Mouse (Mus musculus): ENCODE data around the gene Grik4. TPM values are rescaled to one million over a fixed set of nuclear protein-coding genes. Genes with fewer than 3 reads are reported as not detected.

Gene Grik4
- total and polyA plus RNA-seq, 2 experiments from 2014 or later, result 7.7 to 11.9 TPM

GRCm38 (mm10) chr9:42932146-42932545, 12.1 kb downstream of the Grik4 start:
- H3K36me3 ChIP-seq (ENCODE audit: insufficient read depth), result no peaks in the 10 kb centered on the region
- no peak overlapping the region for H3K9ac ChIP-seq
- no peak for ATAC-seq
- DNase-seq, result no peak
- no peaks in the 10 kb centered on the region for H3K27me3 ChIP-seq (ENCODE audit: insufficient read depth, low read length)
- no peak overlapping the region for H3K4me3 ChIP-seq (ENCODE audit: low read depth, low read length)
- 36% methylated on average over 7 of the region's 7 CpGs for WGBS
- no peak overlapping the region for H3K4me2 ChIP-seq (ENCODE audit: low read depth)
- H3K9me3 ChIP-seq (ENCODE audit: low read length), result no peaks in the 10 kb centered on the region
- H3K4me1 ChIP-seq (ENCODE audit: insufficient read depth), result no peaks in the 10 kb centered on the region
- TF ChIP-seq CTCF (IDR thresholded peaks at IDR 0.05; ENCODE audit: low read depth), result no peak
- H3K27ac ChIP-seq (ENCODE audit: low read depth, low read length), result no peak overlapping the region

DNA sequence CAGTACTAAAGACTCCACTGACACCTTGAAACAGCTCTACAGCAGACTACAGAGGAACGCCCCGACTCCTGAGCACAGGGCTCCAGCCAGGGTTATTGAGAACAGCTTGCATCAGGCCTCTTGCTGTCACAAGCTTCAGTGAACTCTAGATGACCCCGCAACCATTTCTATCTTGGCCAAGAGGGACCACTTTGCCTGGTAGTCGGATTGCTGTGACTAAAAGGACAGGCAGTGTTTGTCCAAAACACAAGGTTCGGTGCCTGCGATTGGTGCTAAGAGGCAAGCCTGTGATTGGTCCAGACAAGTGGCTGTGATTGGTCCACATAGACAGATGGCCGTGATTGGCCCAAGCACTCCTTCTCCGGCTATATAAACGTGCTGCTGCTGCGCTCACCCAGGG, 16.8 kb downstream of the Grik4 start:
- ATAC-seq (no peak), DNase-seq (no peak)
- H3K27ac ChIP-seq (ENCODE audit: low read depth, low read length), result no peak overlapping the region
- H3K27me3 ChIP-seq (ENCODE audit: insufficient read depth, low read length), result no peaks in the 10 kb centered on the region
- H3K4me3 ChIP-seq (ENCODE audit: low read depth, low read length), result no peak overlapping the region
- no peak for TF ChIP-seq CTCF (IDR thresholded peaks at IDR 0.05; ENCODE audit: low read depth)
- no peaks in the 10 kb centered on the region for H3K4me1 ChIP-seq (ENCODE audit: insufficient read depth)
- no peak overlapping the region for H3K9ac ChIP-seq
- no peaks in the 10 kb centered on the region for H3K9me3 ChIP-seq (ENCODE audit: low read length)
- no peaks in the 10 kb centered on the region for H3K36me3 ChIP-seq (ENCODE audit: insufficient read depth)
- no peak overlapping the region for H3K4me2 ChIP-seq (ENCODE audit: low read depth)
- WGBS, result 71% methylated on average over 10 of the region's 10 CpGs

GRCm38 (mm10) chr9:42926564-42926963, 17.7 kb downstream of the Grik4 start:
- Histone ChIP-seq H3K4me1 (ENCODE audit: insufficient read depth) (no peaks in the 10 kb centered on the region), H3K9me3 (ENCODE audit: low read length) (no peaks in the 10 kb centered on the region), H3K36me3 (ENCODE audit: insufficient read depth) (no peaks in the 10 kb centered on the region), H3K4me3 (ENCODE audit: low read depth, low read length) (no peak overlapping the region), H3K9ac (no peak overlapping the region), H3K27me3 (ENCODE audit: insufficient read depth, low read length) (no peaks in the 10 kb centered on the region), H3K4me2 (ENCODE audit: low read depth) (no peak overlapping the region), H3K27ac (ENCODE audit: low read depth, low read length) (no peak overlapping the region)
- TF ChIP-seq CTCF (IDR thresholded peaks at IDR 0.05; ENCODE audit: low read depth), result no peak
- WGBS, result 92% methylated on average over 6 of the region's 6 CpGs
- ATAC-seq (no peak), DNase-seq (no peak)

GRCm38 (mm10) chr9:42921830-42922229, 22.5 kb downstream of the Grik4 start:
- Histone ChIP-seq H3K9me3 (ENCODE audit: low read length) (no peaks in the 10 kb centered on the region), H3K36me3 (ENCODE audit: insufficient read depth) (no peaks in the 10 kb centered on the region), H3K4me3 (ENCODE audit: low read depth, low read length) (no peak overlapping the region), H3K27me3 (ENCODE audit: insufficient read depth, low read length) (no peaks in the 10 kb centered on the region), H3K4me1 (ENCODE audit: insufficient read depth) (no peaks in the 10 kb centered on the region), H3K9ac (no peak overlapping the region), H3K4me2 (ENCODE audit: low read depth) (no peak overlapping the region), H3K27ac (ENCODE audit: low read depth, low read length) (no peak overlapping the region)
- no peak for DNase-seq
- no peak for ATAC-seq
- 59% methylated on average over 4 of the region's 4 CpGs for WGBS
- TF ChIP-seq CTCF (IDR thresholded peaks at IDR 0.05; ENCODE audit: low read depth), result no peak

DNA sequence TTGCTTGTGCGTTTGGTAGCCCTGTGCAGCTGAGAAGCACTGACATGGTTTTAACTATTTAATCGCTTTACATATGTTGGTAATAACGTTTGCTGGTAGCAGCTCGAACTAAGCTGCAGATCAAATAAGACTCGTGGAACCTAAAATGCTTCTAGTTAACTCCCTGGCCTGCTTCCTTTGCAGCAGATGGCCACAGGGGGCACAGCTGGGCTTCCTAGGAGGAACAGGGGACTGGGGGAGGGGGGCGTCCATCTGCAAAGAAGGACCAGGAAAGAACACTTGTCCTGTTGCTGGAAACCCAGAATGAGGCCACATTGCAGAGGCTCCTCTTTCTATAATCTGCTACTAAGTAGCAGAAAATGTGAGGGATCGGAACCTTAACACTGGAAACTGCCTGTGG, 24.1 kb downstream of the Grik4 start:
- ATAC-seq, result no peak; the same call in 1 of the 2 replicates
- H3K9ac ChIP-seq, result no peak overlapping the region
- peak; percentile 52 for DNase-seq

DNA sequence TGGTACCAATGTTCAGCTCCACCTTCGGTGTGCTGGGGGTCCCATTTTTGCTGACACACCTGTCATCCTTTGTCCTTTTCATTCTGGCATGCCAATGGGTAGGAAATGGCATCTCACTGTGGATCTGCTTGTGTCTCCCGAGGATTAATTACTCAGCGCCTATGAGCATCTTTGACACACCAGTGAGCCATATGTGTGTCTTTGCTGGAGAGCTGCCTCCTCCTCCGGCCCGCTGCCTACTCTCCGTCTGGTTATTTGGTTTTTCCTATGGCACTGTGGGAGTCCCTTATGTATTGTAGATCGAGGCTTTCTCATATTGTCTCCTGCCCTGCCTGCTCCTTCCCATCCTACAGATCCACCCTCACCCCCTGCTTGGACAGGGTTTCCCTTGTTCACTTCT, 26.4 kb downstream of the Grik4 start:
- TF ChIP-seq CTCF (IDR thresholded peaks at IDR 0.05; ENCODE audit: low read depth), result no peak
- no peaks in the 10 kb centered on the region for H3K27me3 ChIP-seq (ENCODE audit: insufficient read depth, low read length)
- H3K4me2 ChIP-seq (ENCODE audit: low read depth), result no peak overlapping the region
- H3K9ac ChIP-seq, result no peak overlapping the region
- H3K4me1 ChIP-seq (ENCODE audit: insufficient read depth), result no peaks in the 10 kb centered on the region
- WGBS, result 71% methylated on average over 7 of the region's 7 CpGs
- no peak overlapping the region for H3K4me3 ChIP-seq (ENCODE audit: low read depth, low read length)
- H3K9me3 ChIP-seq (ENCODE audit: low read length), result no peaks in the 10 kb centered on the region
- no peak overlapping the region for H3K27ac ChIP-seq (ENCODE audit: low read depth, low read length)
- H3K36me3 ChIP-seq (ENCODE audit: insufficient read depth), result no peaks in the 10 kb centered on the region
- DNase-seq, result no peak
- no peak; the same call in 1 of the 2 replicates for ATAC-seq

More for the DNA sequence above, 24.1 kb downstream of the Grik4 start:
- TF ChIP-seq CTCF (IDR thresholded peaks at IDR 0.05; ENCODE audit: low read depth), result peak; percentile 47
- no peak overlapping the region for H3K4me2 ChIP-seq (ENCODE audit: low read depth)
- WGBS, result 44% methylated on average over 7 of the region's 7 CpGs
- H3K27me3 ChIP-seq (ENCODE audit: insufficient read depth, low read length), result no peaks in the 10 kb centered on the region
- no peaks in the 10 kb centered on the region for H3K9me3 ChIP-seq (ENCODE audit: low read length)
- no peaks in the 10 kb centered on the region for H3K36me3 ChIP-seq (ENCODE audit: insufficient read depth)
- no peak overlapping the region for H3K4me3 ChIP-seq (ENCODE audit: low read depth, low read length)
- no peak overlapping the region for H3K27ac ChIP-seq (ENCODE audit: low read depth, low read length)
- H3K4me1 ChIP-seq (ENCODE audit: insufficient read depth), result no peaks in the 10 kb centered on the region

- Histone ChIP-seq H3K9ac (no peak overlapping the region), H3K27ac (ENCODE audit: low read depth, low read length) (no peak overlapping the region), H3K36me3 (ENCODE audit: insufficient read depth) (no peaks in the 10 kb centered on the region), H3K4me2 (ENCODE audit: low read depth) (no peak overlapping the region), H3K4me3 (ENCODE audit: low read depth, low read length) (no peak overlapping the region), H3K27me3 (ENCODE audit: insufficient read depth, low read length) (no peaks in the 10 kb centered on the region), H3K4me1 (ENCODE audit: insufficient read depth) (no peaks in the 10 kb centered on the region), H3K9me3 (ENCODE audit: low read length) (no peaks in the 10 kb centered on the region)
- no peak for TF ChIP-seq CTCF (IDR thresholded peaks at IDR 0.05; ENCODE audit: low read depth)
- DNase-seq (no peak), ATAC-seq (no peak)
- 73% methylated on average over 2 of the region's 2 CpGs for WGBS
Measured at GRCm38 (mm10) chr9:42913201-42913600, 31.1 kb downstream of the Grik4 start.

All from forebrain, postnatal 0 days (tissue).